Comparison of ENCODE assay signal across 18 mouse cellular contexts in genomic region chr11:34395802-34396201, GRCm38 (mm10).
"Had no signal": no experiment of that assay in that cellular context is flagged by ENCODE, and none has a peak within 500 bp of the region (broad histone marks: within the 10 kb centered on the region; RNA-seq: fewer than 3 reads in every experiment).

No protein-coding gene starts in this region.

- H3K4me3 ChIP-seq: midbrain, embryonic 10.5 days; midbrain, embryonic 12.5 days; neural tube, embryonic 13.5 days; neural tube, embryonic 15.5 days had no signal

- H3K36me3 ChIP-seq: midbrain, embryonic 10.5 days; midbrain, embryonic 12.5 days; neural tube, embryonic 13.5 days; neural tube, embryonic 15.5 days had no signal

- H3K9me3 ChIP-seq: midbrain, embryonic 10.5 days; midbrain, embryonic 12.5 days; neural tube, embryonic 13.5 days; neural tube, embryonic 15.5 days had no signal

- DNase-seq: lung, adult 18-20 months; lung, embryonic 14.5 days; lung, postnatal 10 days; lung, postnatal 4 days; midbrain, embryonic 14.5 days; retina, postnatal 1 day; right cerebral cortex, adult 18-20 months; right cerebral cortex, postnatal 25 days; right cerebral cortex, postnatal 4 days; spleen, adult 18-20 months; thymus, adult 18-20 months; thymus, postnatal 14 days; thymus, postnatal 36 days had no signal

- H3K27me3 ChIP-seq: midbrain, embryonic 12.5 days; neural tube, embryonic 13.5 days; neural tube, embryonic 15.5 days had no signal

- H3K27ac ChIP-seq: liver, embryonic 14.5 days; midbrain, embryonic 10.5 days; midbrain, embryonic 12.5 days; neural tube, embryonic 13.5 days; neural tube, embryonic 15.5 days had no signal

- H3K4me1 ChIP-seq: midbrain, embryonic 10.5 days; midbrain, embryonic 12.5 days; neural tube, embryonic 13.5 days; neural tube, embryonic 15.5 days had no signal
